In the genomic region with DNA sequence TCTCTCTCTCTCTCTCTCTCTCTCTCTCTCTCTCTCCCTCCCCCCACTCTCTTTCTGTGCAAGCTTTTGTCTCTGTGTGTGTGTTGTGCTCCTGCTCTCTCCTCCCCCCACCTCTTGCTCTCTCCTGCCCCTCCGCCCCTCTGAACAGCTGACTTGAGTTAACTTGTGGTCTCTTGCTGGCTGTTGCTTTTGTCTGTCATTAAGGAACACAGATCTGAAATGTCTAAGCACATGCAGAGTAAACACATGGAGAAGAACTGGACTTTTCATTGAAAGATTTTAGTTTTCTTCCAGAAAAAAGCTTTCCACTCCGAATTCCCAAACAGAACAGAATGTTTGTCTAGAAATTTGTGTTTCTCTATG, we compare ENCODE assay signal across 8 mouse cellular contexts.
DNase-seq lines count a peak whose midpoint lies in the region; ATAC-seq and TF ChIP-seq lines count a peak whose summit lies in the region.

No protein-coding gene starts in this region.

- H3K9ac ChIP-seq in heart, embryonic 14.5 days (ENCODE audit: low read length): peak overlapping the region; percentile 47; the same call in 1 of the 2 replicates
- peak overlapping the region; percentile 15; the same call in 1 of the 2 replicates for H3K9ac ChIP-seq in embryonic facial prominence, embryonic 14.5 days (ENCODE audit: low read depth, low read length)
- peak overlapping the region; percentile 21; the same call in 1 of the 2 replicates for H3K9ac ChIP-seq in limb, embryonic 14.5 days (ENCODE audit: low read depth, low read length, severe bottlenecking)

- peak overlapping the region; percentile 69 to 78 for H3K27ac ChIP-seq in heart, embryonic 14.5 days (replicated peaks in 1 of 2; ENCODE audit: control insufficient read depth in 1 of 2, insufficient read depth in 1 of 2, low read depth in 2 of 2, low read length in 2 of 2)
- H3K27ac ChIP-seq in embryonic facial prominence, embryonic 14.5 days (replicated peaks; ENCODE audit: low read depth, low read length): peak overlapping the region; percentile 75
- H3K27ac ChIP-seq in limb, embryonic 14.5 days (replicated peaks; ENCODE audit: low read depth, low read length): peak overlapping the region; percentile 48; the same call in 1 of the 2 replicates

- peaks cover 9 to 25% of the 10 kb centered on the region in 2 experiments for H3K4me1 ChIP-seq in heart, embryonic 14.5 days (ENCODE audit: control insufficient read depth in 2 of 2, insufficient read depth in 2 of 2, low read length in 2 of 2)
- H3K4me1 ChIP-seq in embryonic facial prominence, embryonic 14.5 days (ENCODE audit: control insufficient read depth, insufficient read depth, low read length): peaks cover 24% of the 10 kb centered on the region
- peaks cover 32% of the 10 kb centered on the region for H3K4me1 ChIP-seq in limb, embryonic 14.5 days (ENCODE audit: control insufficient read depth, insufficient read depth, low read length)

- H3K4me3 ChIP-seq in heart, embryonic 14.5 days (ENCODE audit: control insufficient read depth in 1 of 2, insufficient read depth in 1 of 2, low read depth in 1 of 2, low read length in 2 of 2): peak overlapping the region; percentile 27 to 29
- peak overlapping the region; percentile 22 for H3K4me3 ChIP-seq in embryonic facial prominence, embryonic 14.5 days (ENCODE audit: low read depth, low read length)
- H3K4me3 ChIP-seq in limb, embryonic 14.5 days (replicated peaks; ENCODE audit: low read length): peak overlapping the region; percentile 29

- no peaks in the 10 kb centered on the region for H3K9me3 ChIP-seq in heart, embryonic 14.5 days (ENCODE audit: control insufficient read depth, low read length)
- no peaks in the 10 kb centered on the region for H3K9me3 ChIP-seq in embryonic facial prominence, embryonic 14.5 days (ENCODE audit: control insufficient read depth, low read length)
- no peaks in the 10 kb centered on the region for H3K9me3 ChIP-seq in limb, embryonic 14.5 days (ENCODE audit: control insufficient read depth, low read length)

- 0 out of 2 replicates have a peak, but pooled peaks have one; percentile 22 for ATAC-seq in heart, embryonic 14.5 days (ENCODE audit: insufficient number of reproducible peaks, insufficient read depth, low FRiP score, low read depth)
- ATAC-seq in embryonic facial prominence, embryonic 14.5 days (ENCODE audit: low read depth): peak; percentile 75
- peak; percentile 73 for ATAC-seq in limb, embryonic 14.5 days (ENCODE audit: low FRiP score, low read depth)

- H3K4me2 ChIP-seq in heart, embryonic 14.5 days (ENCODE audit: low read length): peak overlapping the region; percentile 60
- H3K4me2 ChIP-seq in embryonic facial prominence, embryonic 14.5 days (ENCODE audit: low read depth, low read length): peak overlapping the region; percentile 49
- peak overlapping the region; percentile 47 for H3K4me2 ChIP-seq in limb, embryonic 14.5 days (replicated peaks; ENCODE audit: low read depth, low read length, severe bottlenecking)

- TF ChIP-seq POLR2A in limb, embryonic 14.5 days (IDR thresholded peaks at IDR 0.05; ENCODE audit: borderline replicate concordance, extremely low read depth, insufficient read depth, insufficient read length): no peak

- DNase-seq in heart, adult 9 months (ENCODE audit: low spot score in 2 of 2): no peak
- peak; percentile 83 for DNase-seq in embryonic facial prominence, embryonic 14.5 days (ENCODE audit: low spot score)
- DNase-seq in limb, embryonic 14.5 days (ENCODE audit: low spot score): peak; percentile 33
- DNase-seq in retina, embryonic 14.5 days (ENCODE audit: low spot score): peak; percentile 20
- no peak for DNase-seq in cerebellum, postnatal 36 days
- DNase-seq in spleen, adult 12 weeks (ENCODE audit: low spot score): no peak
- DNase-seq in ovary, adult 18-20 months (ENCODE audit: low spot score): no peak

- H3K36me3 ChIP-seq in heart, embryonic 14.5 days (ENCODE audit: control insufficient read depth, insufficient read depth, low read length): no peaks in the 10 kb centered on the region
- H3K36me3 ChIP-seq in embryonic facial prominence, embryonic 14.5 days (ENCODE audit: control insufficient read depth, insufficient read depth, low read length): no peaks in the 10 kb centered on the region
- H3K36me3 ChIP-seq in limb, embryonic 14.5 days (ENCODE audit: control insufficient read depth, insufficient read depth, low read length): no peaks in the 10 kb centered on the region

- no peaks in the 10 kb centered on the region for H3K27me3 ChIP-seq in heart, embryonic 14.5 days (ENCODE audit: control insufficient read depth, insufficient read depth, low read length)
- no peaks in the 10 kb centered on the region for H3K27me3 ChIP-seq in embryonic facial prominence, embryonic 14.5 days (replicated peaks; ENCODE audit: control insufficient read depth, insufficient read depth, low read length)
- H3K27me3 ChIP-seq in limb, embryonic 14.5 days (ENCODE audit: control insufficient read depth, insufficient read depth, low read length): no peaks in the 10 kb centered on the region

- WGBS in heart, embryonic 14.5 days: 52% methylated on average over 2 of the region's 2 CpGs
- 12% methylated on average over 2 of the region's 2 CpGs for WGBS in embryonic facial prominence, embryonic 14.5 days
- WGBS in limb, embryonic 14.5 days: 25% methylated on average over 2 of the region's 2 CpGs

Comparison
In these comparisons a context has a peak if more than half of its experiments do, and no peak if none do; other contexts are left out.
1. ATAC-seq: peak in every context shown above with its lines; median percentile 75 in embryonic facial prominence, embryonic 14.5 days; 73 in limb, embryonic 14.5 days; 22 in heart, embryonic 14.5 days.
2. DNase-seq: peak in embryonic facial prominence, embryonic 14.5 days (single experiment), limb, embryonic 14.5 days (single experiment) and retina, embryonic 14.5 days (single experiment); none in heart, adult 9 months (0 of 2), cerebellum, postnatal 36 days (0 of 2), spleen, adult 12 weeks (single experiment) and ovary, adult 18-20 months (single experiment).
3. Peak in every context shown above with its lines, with median percentiles within 50 percentile points of each other: H3K27ac ChIP-seq, H3K4me2 ChIP-seq, H3K4me3 ChIP-seq and H3K9ac ChIP-seq.